Mouse (Mus musculus): Measurements from ENCODE around the gene Cacna2d1. TPM values are rescaled to one million over a fixed set of nuclear protein-coding genes. Genes with fewer than 3 reads are reported as not detected.
A peak's percentile ranks its signal among the peaks of the same experiment; 100 is the strongest.

Gene Cacna2d1
- polyA plus RNA-seq, 1 experiment from 2014 or later = 32.8 TPM

DNA sequence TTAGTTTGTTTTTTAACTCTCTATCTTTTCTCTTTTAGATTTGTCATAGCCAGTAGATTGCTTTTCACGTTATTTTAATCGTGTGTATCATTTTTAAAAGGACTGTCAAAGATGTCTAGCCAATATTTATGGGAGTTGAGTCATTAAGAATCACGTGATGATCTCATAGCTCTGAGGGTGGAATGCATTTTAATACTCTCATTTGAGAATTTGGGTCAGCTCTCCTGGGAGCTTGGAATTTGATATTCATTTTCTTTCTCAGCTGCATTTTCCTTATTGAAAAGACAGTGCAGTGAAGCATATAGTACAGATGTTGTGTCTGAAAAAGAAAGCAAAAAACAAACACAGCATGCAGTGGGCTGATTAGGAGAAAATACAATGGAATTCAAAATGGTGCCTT is 129.5 kb downstream of the Cacna2d1 start:
- Histone ChIP-seq H3K4me1 (peaks cover 4% of the 10 kb centered on the region; the same call in 1 of the 2 replicates), H3K27me3 (replicated peaks) (no peaks in the 10 kb centered on the region), H3K9ac (replicated peaks) (no peak overlapping the region), H3K4me2 (no peak overlapping the region), H3K27ac (replicated peaks) (0 out of 2 replicates have a peak overlapping the region, but pooled peaks have one; percentile 0), H3K4me3 (replicated peaks) (no peak overlapping the region), H3K9me3 (replicated peaks) (no peaks in the 10 kb centered on the region), H3K36me3 (no peaks in the 10 kb centered on the region)
- 36% methylated on average over 3 of the region's 3 CpGs for WGBS
- ATAC-seq (ENCODE audit: low FRiP score) = no peak

DNA sequence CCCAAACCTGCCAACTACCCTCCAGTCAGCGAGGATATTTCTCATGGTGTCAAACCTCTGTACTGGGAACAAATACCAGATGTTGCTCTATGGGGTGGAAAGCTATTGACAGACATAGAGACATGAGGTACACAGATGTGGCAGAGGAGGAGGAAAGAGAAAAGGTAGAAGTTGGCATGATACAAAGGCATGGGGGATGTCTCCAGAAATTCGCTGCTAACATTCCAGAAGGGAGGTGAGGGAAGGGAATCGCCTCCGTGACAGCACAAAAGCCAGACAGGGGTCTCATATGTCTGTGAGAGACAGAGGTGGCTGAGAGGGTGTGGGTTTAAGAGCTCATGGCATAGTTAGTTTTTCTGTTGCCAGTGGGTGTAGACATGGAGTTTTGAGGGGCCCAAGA is 131.3 kb downstream of the Cacna2d1 start:
- Histone ChIP-seq H3K36me3 (no peaks in the 10 kb centered on the region), H3K4me1 (peaks cover 4% of the 10 kb centered on the region; the same call in 1 of the 2 replicates), H3K4me2 (no peak overlapping the region), H3K9me3 (replicated peaks) (no peaks in the 10 kb centered on the region), H3K4me3 (replicated peaks) (no peak overlapping the region), H3K27me3 (replicated peaks) (no peaks in the 10 kb centered on the region), H3K27ac (replicated peaks) (no peak overlapping the region), H3K9ac (replicated peaks) (no peak overlapping the region)
- ATAC-seq (ENCODE audit: low FRiP score) = no peak
- 82% methylated on average over 4 of the region's 4 CpGs for WGBS

DNA sequence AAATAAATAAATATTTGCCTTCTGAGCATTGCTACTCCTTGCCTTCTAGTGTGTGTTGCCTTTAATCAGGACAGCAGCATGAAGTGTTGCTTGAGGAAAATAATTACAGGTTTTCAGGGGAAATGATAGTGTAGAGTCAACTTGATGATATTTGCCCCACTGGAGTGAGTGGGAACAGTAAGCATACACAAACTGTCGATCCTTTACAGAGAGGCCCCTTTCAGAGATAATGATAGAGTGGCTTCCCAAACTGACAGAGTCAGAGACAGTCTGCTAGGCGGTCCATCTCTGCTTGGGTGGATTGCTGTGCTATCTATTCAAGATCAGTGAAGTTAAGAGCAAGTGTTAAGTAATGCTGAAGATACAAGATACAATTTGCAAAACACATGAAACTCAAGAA is 147.8 kb downstream of the Cacna2d1 start:
- WGBS = 89% methylated on average over 2 of the region's 2 CpGs
- ATAC-seq (ENCODE audit: low FRiP score) = no peak

DNA sequence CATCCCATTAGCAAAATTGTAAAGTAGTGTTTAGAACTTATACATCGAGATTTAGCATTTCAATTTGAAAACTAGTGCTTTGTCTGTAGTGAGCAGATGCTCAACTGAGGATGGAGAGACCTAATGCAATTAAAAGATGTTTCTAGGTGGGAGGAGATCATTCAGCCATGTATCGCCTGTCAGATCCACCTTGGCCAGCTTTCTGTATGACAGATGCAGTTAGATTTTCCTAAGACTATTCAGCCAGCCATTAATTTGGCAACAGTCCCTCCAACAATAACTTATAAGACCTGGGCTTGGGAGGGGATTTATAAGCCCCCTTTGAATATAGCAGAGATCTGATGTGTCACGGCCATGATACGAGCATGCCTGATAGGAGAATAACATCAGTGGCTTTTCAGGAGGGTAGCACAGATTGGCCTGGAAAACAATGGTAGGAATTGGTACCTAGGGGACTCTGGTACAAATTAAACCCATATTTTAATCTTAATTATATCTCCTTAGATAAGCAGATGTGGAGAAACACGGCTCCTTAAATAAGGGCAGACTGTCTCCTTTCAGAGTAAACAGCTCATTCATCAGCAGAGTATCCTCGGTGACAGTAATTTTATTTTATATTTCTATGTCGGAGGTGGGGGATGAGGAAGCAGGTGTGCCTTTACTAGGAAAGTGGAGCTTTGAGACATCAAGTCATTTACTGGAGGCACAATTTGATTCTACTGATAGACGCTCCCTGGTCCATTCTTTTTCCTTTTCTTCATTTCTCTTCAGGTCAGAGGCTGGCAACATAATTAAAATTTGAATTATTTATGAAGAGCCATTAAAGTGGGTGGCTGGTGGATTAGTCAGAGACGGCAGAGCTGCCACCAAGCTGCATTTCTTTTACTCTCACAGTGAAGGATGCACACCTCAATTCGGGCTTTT is 152.8 kb downstream of the Cacna2d1 start:
- H3K27me3 ChIP-seq (replicated peaks) = no peaks in the 10 kb centered on the region
- H3K4me3 ChIP-seq (replicated peaks) = no peak overlapping the region
- peak overlapping the region; percentile 78 for H3K27ac ChIP-seq (replicated peaks)
- peaks cover 6% of the 10 kb centered on the region; the same call in 1 of the 2 replicates for H3K4me1 ChIP-seq
- no peaks in the 10 kb centered on the region for H3K36me3 ChIP-seq
- H3K9ac ChIP-seq (replicated peaks) = no peak overlapping the region
- H3K9me3 ChIP-seq (replicated peaks) = no peaks in the 10 kb centered on the region
- ATAC-seq (ENCODE audit: low FRiP score) = peak; percentile 78
- 36% methylated on average over 10 of the region's 10 CpGs for WGBS
- H3K4me2 ChIP-seq = peak overlapping the region; percentile 2; the same call in 1 of the 2 replicates

More for the DNA sequence above, 147.8 kb downstream of the Cacna2d1 start:
- H3K27me3 ChIP-seq (replicated peaks) = no peaks in the 10 kb centered on the region
- H3K4me1 ChIP-seq = peaks cover 5% of the 10 kb centered on the region; the same call in 1 of the 2 replicates
- no peak overlapping the region for H3K9ac ChIP-seq (replicated peaks)
- H3K9me3 ChIP-seq (replicated peaks) = no peaks in the 10 kb centered on the region
- no peak overlapping the region for H3K4me3 ChIP-seq (replicated peaks)
- no peak overlapping the region for H3K4me2 ChIP-seq
- no peaks in the 10 kb centered on the region for H3K36me3 ChIP-seq
- H3K27ac ChIP-seq (replicated peaks) = no peak overlapping the region

DNA sequence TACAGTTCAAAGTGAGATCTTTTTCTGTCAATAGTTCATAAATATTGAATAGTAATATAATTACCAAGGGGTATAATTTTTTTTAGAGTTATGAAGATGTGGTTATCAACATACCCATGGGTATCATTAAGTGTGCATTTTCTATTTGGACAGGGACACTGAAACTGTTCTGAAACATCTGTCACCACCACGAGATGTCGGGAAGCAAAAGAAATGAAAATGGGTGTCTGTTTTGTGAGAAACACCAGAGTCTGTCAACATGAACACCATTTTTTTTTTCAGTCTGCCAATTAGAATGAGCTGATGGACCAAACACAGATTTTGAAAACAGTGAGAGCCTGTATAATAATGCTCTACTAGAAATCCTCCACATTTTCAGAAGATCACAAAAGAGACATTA is 153.5 kb downstream of the Cacna2d1 start:
- ATAC-seq (ENCODE audit: low FRiP score) = no peak
- H3K9me3 ChIP-seq (replicated peaks) = no peaks in the 10 kb centered on the region
- H3K27ac ChIP-seq (replicated peaks) = no peak overlapping the region; the same call in 1 of the 2 replicates
- no peak overlapping the region for H3K4me3 ChIP-seq (replicated peaks)
- WGBS = 29% methylated on average over 2 of the region's 2 CpGs
- H3K27me3 ChIP-seq (replicated peaks) = no peaks in the 10 kb centered on the region
- no peaks in the 10 kb centered on the region for H3K36me3 ChIP-seq
- no peak overlapping the region for H3K9ac ChIP-seq (replicated peaks)
- H3K4me2 ChIP-seq = no peak overlapping the region
- peaks cover 6% of the 10 kb centered on the region; the same call in 1 of the 2 replicates for H3K4me1 ChIP-seq

DNA sequence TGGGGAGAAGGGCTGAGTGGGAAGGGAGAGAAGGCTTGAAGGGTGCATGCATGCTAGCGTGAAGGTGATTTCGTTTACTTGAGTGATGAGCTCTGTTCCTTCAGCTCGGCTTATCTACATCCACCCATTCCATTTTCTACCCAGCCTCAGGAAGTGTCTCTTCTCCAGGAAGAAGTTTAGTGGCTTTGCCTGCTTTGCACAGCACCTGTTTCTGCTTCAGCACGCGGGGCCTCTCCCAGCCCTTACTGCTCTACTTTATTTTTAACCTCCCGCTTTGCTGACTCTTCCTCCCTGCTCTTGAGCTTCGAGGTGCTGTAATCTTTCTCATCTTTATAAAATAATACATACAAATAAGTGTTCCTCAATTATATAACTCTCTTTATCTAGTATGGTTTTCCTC is 158.0 kb downstream of the Cacna2d1 start:
- Histone ChIP-seq H3K36me3 (no peaks in the 10 kb centered on the region), H3K9ac (replicated peaks) (no peak overlapping the region), H3K27me3 (replicated peaks) (no peaks in the 10 kb centered on the region), H3K4me2 (no peak overlapping the region), H3K4me1 (no peaks in the 10 kb centered on the region), H3K9me3 (replicated peaks) (no peaks in the 10 kb centered on the region), H3K27ac (replicated peaks) (no peak overlapping the region), H3K4me3 (replicated peaks) (no peak overlapping the region)
- 84% methylated on average over 7 of the region's 7 CpGs for WGBS
- no peak for ATAC-seq (ENCODE audit: low FRiP score)

DNA sequence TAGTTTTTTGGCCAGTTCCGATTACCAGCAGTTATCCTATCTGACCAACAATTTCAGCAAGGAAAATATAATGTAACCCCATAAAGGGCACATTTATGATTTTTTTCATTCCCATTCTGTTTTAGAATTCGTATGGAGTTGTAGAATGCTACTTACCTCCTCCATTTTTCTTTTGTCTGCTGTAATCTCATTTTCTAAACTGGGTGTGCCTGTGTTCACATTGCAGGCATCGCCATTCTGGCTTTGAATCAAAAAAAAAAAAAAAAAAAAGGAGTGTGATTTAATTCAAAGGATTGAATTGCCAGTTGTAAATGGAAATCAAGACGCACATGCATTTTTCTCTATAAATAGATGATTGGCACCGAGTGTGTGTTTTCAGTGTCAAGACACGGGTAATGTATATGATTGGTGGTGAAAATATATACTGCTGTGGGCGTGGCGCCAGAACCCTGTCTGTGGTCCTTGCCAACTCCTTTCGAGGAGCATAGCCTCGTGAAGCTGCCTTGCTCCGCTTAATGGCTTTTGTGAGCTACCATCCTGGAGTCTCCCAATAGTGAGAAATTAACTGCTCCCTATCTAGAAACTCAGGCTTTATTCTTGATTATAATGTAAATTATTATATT is 158.7 kb downstream of the Cacna2d1 start:
- no peak overlapping the region for H3K4me3 ChIP-seq (replicated peaks)
- H3K9ac ChIP-seq (replicated peaks) = no peak overlapping the region
- H3K27ac ChIP-seq (replicated peaks) = no peak overlapping the region
- H3K4me1 ChIP-seq = no peaks in the 10 kb centered on the region
- WGBS = 64% methylated on average over 11 of the region's 11 CpGs
- no peak for ATAC-seq (ENCODE audit: low FRiP score)
- H3K4me2 ChIP-seq = no peak overlapping the region
- no peaks in the 10 kb centered on the region for H3K27me3 ChIP-seq (replicated peaks)
- no peaks in the 10 kb centered on the region for H3K9me3 ChIP-seq (replicated peaks)
- no peaks in the 10 kb centered on the region for H3K36me3 ChIP-seq

DNA sequence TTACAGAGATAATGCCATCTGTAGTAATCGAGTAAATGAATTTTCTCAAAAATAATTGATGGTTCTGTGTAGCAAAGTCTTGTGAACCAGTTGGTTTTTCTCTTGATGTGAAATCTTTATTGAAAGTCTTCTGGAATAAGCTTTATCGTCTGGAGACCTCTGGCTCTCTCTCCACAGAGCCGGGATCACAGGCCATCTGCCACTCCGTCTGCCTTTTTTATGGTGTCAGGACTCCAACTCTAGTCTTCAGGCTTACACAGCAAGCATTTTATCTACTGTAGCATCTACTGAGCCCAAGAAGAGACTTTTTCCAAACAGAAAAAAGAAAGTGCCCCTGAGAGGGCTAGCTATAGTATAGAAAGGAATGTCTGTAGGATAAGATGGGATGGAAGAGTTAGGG is 160.9 kb downstream of the Cacna2d1 start:
- no peaks in the 10 kb centered on the region for H3K9me3 ChIP-seq (replicated peaks)
- no peak overlapping the region for H3K4me3 ChIP-seq (replicated peaks)
- no peak for ATAC-seq (ENCODE audit: low FRiP score)
- no peaks in the 10 kb centered on the region for H3K4me1 ChIP-seq
- no peaks in the 10 kb centered on the region for H3K36me3 ChIP-seq
- H3K27me3 ChIP-seq (replicated peaks) = no peaks in the 10 kb centered on the region
- H3K9ac ChIP-seq (replicated peaks) = no peak overlapping the region
- H3K4me2 ChIP-seq = no peak overlapping the region
- H3K27ac ChIP-seq (replicated peaks) = no peak overlapping the region
- WGBS = 55% methylated on average over 4 of the region's 4 CpGs

DNA sequence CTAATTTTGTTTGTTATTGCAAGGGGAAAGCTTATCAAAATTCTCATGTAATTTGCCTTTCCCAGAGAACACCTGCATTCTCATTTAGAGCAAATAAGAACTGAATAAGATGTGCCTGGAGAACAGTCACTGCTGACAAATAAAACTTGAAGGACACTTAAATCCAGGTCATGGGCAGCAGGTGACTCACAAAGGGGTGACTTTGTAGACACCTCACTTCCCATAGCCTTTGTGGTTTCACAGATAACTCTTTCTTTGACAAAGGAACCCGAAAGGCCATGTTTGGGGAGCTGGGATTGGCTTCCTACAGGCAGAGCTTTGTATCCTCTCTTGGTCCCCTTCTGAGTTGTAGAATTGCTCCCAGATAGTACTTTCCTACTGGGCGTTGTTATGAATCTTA is 164.3 kb downstream of the Cacna2d1 start:
- Histone ChIP-seq H3K27me3 (replicated peaks) (no peaks in the 10 kb centered on the region), H3K4me1 (no peaks in the 10 kb centered on the region), H3K4me3 (replicated peaks) (no peak overlapping the region), H3K9me3 (replicated peaks) (no peaks in the 10 kb centered on the region), H3K27ac (replicated peaks) (no peak overlapping the region), H3K9ac (replicated peaks) (no peak overlapping the region), H3K36me3 (no peaks in the 10 kb centered on the region), H3K4me2 (no peak overlapping the region)
- no peak for ATAC-seq (ENCODE audit: low FRiP score)
- WGBS = 83% methylated on average over 2 of the region's 2 CpGs

DNA sequence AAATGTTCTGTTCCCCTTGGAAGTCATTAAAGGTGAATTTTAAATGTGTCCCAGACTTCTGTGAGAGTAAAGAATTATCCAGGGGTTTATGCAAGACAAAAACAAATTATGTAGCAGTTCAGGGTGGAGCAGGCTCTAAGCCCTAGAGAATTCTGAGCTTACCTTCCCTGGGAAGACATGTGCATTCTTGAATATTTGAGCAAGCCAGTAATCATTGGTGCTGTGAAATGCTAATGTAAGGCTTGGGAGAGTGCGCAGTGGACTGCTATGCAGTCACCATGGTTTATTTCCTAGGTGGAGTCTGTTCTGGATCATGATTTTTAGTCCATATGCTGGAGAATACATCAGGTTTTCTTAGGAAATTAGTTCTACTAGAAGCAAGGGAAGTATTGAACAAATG is 167.3 kb downstream of the Cacna2d1 start:
- WGBS = 89% methylated on average over 1 of the region's 1 CpGs
- Histone ChIP-seq H3K4me2 (no peak overlapping the region), H3K9ac (replicated peaks) (no peak overlapping the region), H3K27ac (replicated peaks) (no peak overlapping the region), H3K9me3 (replicated peaks) (no peaks in the 10 kb centered on the region), H3K4me3 (replicated peaks) (no peak overlapping the region), H3K36me3 (no peaks in the 10 kb centered on the region), H3K27me3 (replicated peaks) (no peaks in the 10 kb centered on the region), H3K4me1 (no peaks in the 10 kb centered on the region)
- no peak for ATAC-seq (ENCODE audit: low FRiP score)

DNA sequence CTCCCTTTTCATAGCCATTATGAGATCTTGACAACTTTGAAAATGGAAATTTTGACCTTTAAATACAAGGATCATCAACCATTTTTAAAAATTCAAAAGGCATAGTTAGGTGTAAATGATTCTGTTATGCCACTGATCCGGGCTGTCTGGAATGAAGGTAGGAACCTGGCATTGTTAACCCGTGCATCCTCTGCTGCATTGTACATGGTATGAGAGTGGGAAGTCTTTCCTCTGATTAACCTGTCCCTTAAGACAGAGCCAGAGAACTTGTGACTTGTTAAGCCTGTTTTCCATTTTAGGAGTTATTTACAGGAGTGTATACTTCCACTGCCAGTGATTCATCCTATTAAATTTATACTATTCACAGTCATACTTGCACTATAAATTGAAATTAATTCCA is 171.2 kb downstream of the Cacna2d1 start:
- Histone ChIP-seq H3K36me3 (no peaks in the 10 kb centered on the region), H3K9me3 (replicated peaks) (no peaks in the 10 kb centered on the region), H3K4me3 (replicated peaks) (no peak overlapping the region), H3K4me2 (no peak overlapping the region), H3K27me3 (replicated peaks) (no peaks in the 10 kb centered on the region), H3K9ac (replicated peaks) (no peak overlapping the region), H3K4me1 (no peaks in the 10 kb centered on the region), H3K27ac (replicated peaks) (no peak overlapping the region)
- 57% methylated on average over 2 of the region's 2 CpGs for WGBS
- ATAC-seq (ENCODE audit: low FRiP score) = no peak

DNA sequence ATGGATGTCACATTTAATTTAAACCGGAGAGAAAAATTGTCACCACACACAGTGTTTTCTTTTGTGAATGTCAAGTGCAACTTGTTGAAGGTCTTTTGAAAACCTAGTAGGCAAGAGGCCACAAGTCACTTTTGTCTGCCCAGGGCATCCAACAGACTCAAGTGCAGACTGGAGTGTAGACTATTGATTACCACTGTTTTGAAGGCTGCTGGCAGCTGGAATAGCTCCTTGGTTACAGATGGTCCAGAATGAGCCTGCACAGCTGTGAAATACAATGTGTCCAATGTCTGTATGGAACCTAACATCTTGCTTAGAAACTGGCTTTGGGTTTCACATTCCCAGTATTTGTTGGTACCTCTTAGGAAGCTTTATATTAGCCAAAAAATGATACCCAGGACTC is 176.2 kb downstream of the Cacna2d1 start:
- H3K36me3 ChIP-seq = no peaks in the 10 kb centered on the region
- no peak overlapping the region for H3K27ac ChIP-seq (replicated peaks)
- 73% methylated on average over 1 of the region's 1 CpGs for WGBS
- H3K4me2 ChIP-seq = no peak overlapping the region
- no peak overlapping the region for H3K9ac ChIP-seq (replicated peaks)
- H3K9me3 ChIP-seq (replicated peaks) = no peaks in the 10 kb centered on the region
- H3K4me3 ChIP-seq (replicated peaks) = no peak overlapping the region
- no peak for ATAC-seq (ENCODE audit: low FRiP score)
- no peaks in the 10 kb centered on the region for H3K27me3 ChIP-seq (replicated peaks)
- H3K4me1 ChIP-seq = no peaks in the 10 kb centered on the region

Data from neural tube, embryonic 15.5 days (tissue).